Mouse (Mus musculus): ENCODE data around the gene Tas2r131. TPM values are rescaled to one million over a fixed set of nuclear protein-coding genes. Genes with fewer than 3 reads are reported as not detected.
"Not testable (repeated sequence)": the region's sequence is repeated elsewhere in the genome, so short reads cannot be mapped to it uniquely, and the experiment has no call there.

The Tas2r131 gene
- not detected in 2 replicates for polyA plus RNA-seq (2014; fragmentation: Nextera tagmentation; extraction: Ambion mirVana)

DNA sequence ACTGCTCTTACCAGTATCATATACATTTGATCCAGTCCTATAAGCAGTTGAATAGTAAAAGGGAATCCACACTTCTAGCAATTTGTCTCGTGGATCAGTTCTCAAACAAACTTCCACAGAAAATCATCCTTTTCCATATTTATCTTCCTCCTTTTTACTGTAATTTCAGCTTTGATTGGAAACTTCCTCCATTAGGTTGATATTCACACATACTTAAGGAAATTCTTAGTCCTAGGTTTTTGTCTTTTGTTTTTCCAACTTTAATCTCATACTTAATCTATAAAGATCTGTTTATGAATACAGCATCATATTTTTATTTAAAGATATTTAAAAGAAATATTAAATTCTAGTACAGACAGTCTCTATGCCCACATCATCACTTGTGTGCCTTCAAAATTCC lies at the start of gene Tas2r131:
Gene Tas2r131 (minus strand): TSS at position 101 of the 400 bp plus-strand sequence.
- DNase-seq (ENCODE audit: low spot score) (no peak), ATAC-seq (replicated peaks; ENCODE audit: insufficient number of reproducible peaks, low FRiP score, low TSS enrichment, low read depth) (no peak)
- Histone ChIP-seq H3K36me3 (replicated peaks; ENCODE audit: control insufficient read depth, insufficient read depth, low read depth, low read length) (no peaks in the 10 kb centered on the region), H3K4me1 (ENCODE audit: control insufficient read depth, insufficient read depth, low read length) (no peaks in the 10 kb centered on the region), H3K9me3 (replicated peaks; ENCODE audit: control insufficient read depth, low read length) (no peaks in the 10 kb centered on the region), H3K27me3 (ENCODE audit: control insufficient read depth, insufficient read depth, low read length) (no peaks in the 10 kb centered on the region), H3K9ac (replicated peaks; ENCODE audit: low read length) (no peak within 1 kb of the TSS), H3K4me3 (ENCODE audit: low read depth, low read length) (no peak within 1 kb of the TSS), H3K4me2 (ENCODE audit: low read depth, low read length) (no peak within 1 kb of the TSS), H3K27ac (replicated peaks; ENCODE audit: low read depth, low read length) (no peak within 1 kb of the TSS)
- WGBS: 69% methylated on average over 1 of the region's 1 CpGs

DNA sequence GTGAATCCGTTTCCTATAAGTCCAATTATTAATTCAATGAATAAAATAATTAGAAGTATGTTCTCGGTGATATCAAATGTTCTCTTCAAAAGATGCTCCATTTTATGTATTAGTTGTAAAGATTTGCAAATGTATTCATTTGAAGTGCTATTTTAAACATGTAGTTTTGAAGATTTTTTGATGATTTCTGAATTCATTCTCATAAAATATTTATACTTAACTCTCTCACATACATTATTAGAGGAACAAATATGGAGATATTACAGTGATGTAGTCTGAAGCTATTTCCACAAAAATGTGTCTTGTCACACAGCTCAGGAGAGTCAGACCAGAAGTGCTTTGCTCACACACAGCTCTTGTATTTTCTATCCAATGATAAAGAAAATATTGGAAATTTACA lies 23.1 kb upstream of the Tas2r131 start, which contains the start of gene Tas2r109:
Gene Tas2r109 (minus strand): TSS at position 101 of the 400 bp plus-strand sequence.
- H3K4me2 ChIP-seq (ENCODE audit: low read depth, low read length): no peak within 1 kb of the TSS
- WGBS: 76% methylated on average over 2 of the region's 2 CpGs
- H3K27ac ChIP-seq (replicated peaks; ENCODE audit: low read depth, low read length): no peak within 1 kb of the TSS
- no peaks in the 10 kb centered on the region for H3K9me3 ChIP-seq (replicated peaks; ENCODE audit: control insufficient read depth, low read length)
- H3K27me3 ChIP-seq (ENCODE audit: control insufficient read depth, insufficient read depth, low read length): no peaks in the 10 kb centered on the region
- ATAC-seq (replicated peaks; ENCODE audit: insufficient number of reproducible peaks, low FRiP score, low TSS enrichment, low read depth) (no peak), DNase-seq (ENCODE audit: low spot score) (no peak)
- H3K4me1 ChIP-seq (ENCODE audit: control insufficient read depth, insufficient read depth, low read length): no peaks in the 10 kb centered on the region
- H3K9ac ChIP-seq (replicated peaks; ENCODE audit: low read length): no peak within 1 kb of the TSS
- no peak within 1 kb of the TSS for H3K4me3 ChIP-seq (ENCODE audit: low read depth, low read length)
- no peaks in the 10 kb centered on the region for H3K36me3 ChIP-seq (replicated peaks; ENCODE audit: control insufficient read depth, insufficient read depth, low read depth, low read length)

DNA sequence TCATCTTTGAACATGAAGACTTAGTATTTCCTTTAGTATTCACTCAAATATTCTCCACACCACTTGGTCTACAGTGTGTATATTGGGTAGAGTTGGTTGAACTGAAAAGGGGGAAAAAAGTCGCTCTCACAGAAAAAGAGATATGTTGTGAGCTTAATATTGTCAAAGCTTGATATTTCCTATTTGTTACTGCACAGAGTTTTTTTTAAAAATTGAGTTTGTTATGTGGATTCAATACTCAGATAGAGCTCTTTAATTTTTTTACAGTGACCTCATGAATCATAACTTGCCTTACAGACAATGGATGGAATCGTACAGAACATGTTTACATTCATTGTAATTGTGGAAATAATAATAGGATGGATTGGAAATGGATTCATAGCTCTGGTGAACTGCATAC lies 6.9 kb downstream of the Tas2r131 start, which contains the start of gene Tas2r129:
Gene Tas2r129 (plus strand): TSS at position 301 of the 400 bp plus-strand sequence.
- no peaks in the 10 kb centered on the region for H3K36me3 ChIP-seq (replicated peaks; ENCODE audit: control insufficient read depth, insufficient read depth, low read depth, low read length)
- H3K4me1 ChIP-seq (ENCODE audit: control insufficient read depth, insufficient read depth, low read length): no peaks in the 10 kb centered on the region
- WGBS: 80% methylated on average over 2 of the region's 2 CpGs
- no peaks in the 10 kb centered on the region for H3K9me3 ChIP-seq (replicated peaks; ENCODE audit: control insufficient read depth, low read length)
- ATAC-seq (replicated peaks; ENCODE audit: insufficient number of reproducible peaks, low FRiP score, low TSS enrichment, low read depth) (no peak), DNase-seq (ENCODE audit: low spot score) (no peak)
- no peak within 1 kb of the TSS for H3K9ac ChIP-seq (replicated peaks; ENCODE audit: low read length)
- no peak within 1 kb of the TSS for H3K4me2 ChIP-seq (ENCODE audit: low read depth, low read length)
- no peak within 1 kb of the TSS for H3K27ac ChIP-seq (replicated peaks; ENCODE audit: low read depth, low read length)
- no peak within 1 kb of the TSS for H3K4me3 ChIP-seq (ENCODE audit: low read depth, low read length)
- H3K27me3 ChIP-seq (ENCODE audit: control insufficient read depth, insufficient read depth, low read length): no peaks in the 10 kb centered on the region

DNA sequence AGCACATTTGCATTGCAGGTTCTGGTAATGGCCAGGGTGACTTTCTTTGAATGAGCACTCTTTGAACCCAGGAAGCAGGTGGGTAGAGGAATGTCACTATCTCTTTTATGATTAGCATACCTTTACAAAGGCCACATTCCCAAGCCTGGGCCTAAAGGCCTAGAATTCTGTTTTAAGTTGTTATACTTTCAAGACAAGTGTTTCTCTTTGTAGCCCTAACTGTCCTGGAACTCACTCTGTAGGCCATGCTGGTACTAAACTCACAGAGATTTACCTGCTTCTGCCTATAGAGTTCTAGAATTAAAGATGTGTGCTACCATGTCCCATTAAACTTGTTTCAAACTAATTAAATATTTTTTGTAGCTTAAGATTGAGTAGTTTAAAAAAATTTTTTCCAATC lies 16.3 kb downstream of the Tas2r131 start:
- H3K4me1 ChIP-seq (ENCODE audit: control insufficient read depth, insufficient read depth, low read length); DNase-seq (ENCODE audit: low spot score); H3K27ac ChIP-seq (replicated peaks; ENCODE audit: low read depth, low read length); H3K9me3 ChIP-seq (replicated peaks; ENCODE audit: control insufficient read depth, low read length); H3K4me2 ChIP-seq (ENCODE audit: low read depth, low read length); H3K9ac ChIP-seq (replicated peaks; ENCODE audit: low read length); ATAC-seq (replicated peaks; ENCODE audit: insufficient number of reproducible peaks, low FRiP score, low TSS enrichment, low read depth); H3K36me3 ChIP-seq (replicated peaks; ENCODE audit: control insufficient read depth, insufficient read depth, low read depth, low read length); H3K27me3 ChIP-seq (ENCODE audit: control insufficient read depth, insufficient read depth, low read length); H3K4me3 ChIP-seq (ENCODE audit: low read depth, low read length): not testable (repeated sequence)

DNA sequence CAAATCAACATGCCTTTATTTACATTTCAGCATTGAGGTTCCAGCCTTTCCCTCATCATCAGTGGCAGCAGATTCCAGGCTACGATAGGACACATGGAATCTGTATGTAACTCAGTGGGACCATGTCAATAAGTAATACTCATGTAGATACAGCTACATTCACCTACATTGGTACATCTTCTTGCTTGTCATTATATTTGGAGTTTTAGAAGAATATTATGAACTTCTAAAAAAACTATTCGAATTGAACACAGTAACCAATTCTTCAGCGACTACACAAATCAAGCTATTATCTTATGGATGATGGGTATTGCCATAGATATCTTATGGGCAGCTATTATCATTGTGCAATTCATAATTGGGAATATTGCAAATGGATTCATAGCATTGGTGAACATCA lies 48.4 kb downstream of the Tas2r131 start, which contains the start of gene Tas2r125:
Gene Tas2r125 (plus strand): TSS at position 301 of the 400 bp plus-strand sequence.
- Histone ChIP-seq H3K27me3 (ENCODE audit: control insufficient read depth, insufficient read depth, low read length) (no peaks in the 10 kb centered on the region), H3K4me1 (ENCODE audit: control insufficient read depth, insufficient read depth, low read length) (no peaks in the 10 kb centered on the region), H3K27ac (replicated peaks; ENCODE audit: low read depth, low read length) (no peak within 1 kb of the TSS), H3K9me3 (replicated peaks; ENCODE audit: control insufficient read depth, low read length) (no peaks in the 10 kb centered on the region), H3K36me3 (replicated peaks; ENCODE audit: control insufficient read depth, insufficient read depth, low read depth, low read length) (no peaks in the 10 kb centered on the region), H3K4me3 (ENCODE audit: low read depth, low read length) (no peak within 1 kb of the TSS), H3K9ac (replicated peaks; ENCODE audit: low read length) (no peak within 1 kb of the TSS), H3K4me2 (ENCODE audit: low read depth, low read length) (no peak within 1 kb of the TSS)
- ATAC-seq (replicated peaks; ENCODE audit: insufficient number of reproducible peaks, low FRiP score, low TSS enrichment, low read depth): no peak
- 84% methylated on average over 3 of the region's 3 CpGs for WGBS
- DNase-seq (ENCODE audit: low spot score): no peak

Other genes starting within 250 kb of the Tas2r131 start
- not detected in 2 replicates for gene Tas2r122, start 246.0 kb downstream of the Tas2r131 start, polyA plus RNA-seq (2014; fragmentation: Nextera tagmentation; extraction: Ambion mirVana)
- not detected in 2 replicates for gene Tas2r115, start 219.9 kb downstream of the Tas2r131 start, polyA plus RNA-seq (2014; fragmentation: Nextera tagmentation; extraction: Ambion mirVana)
- not detected in 2 replicates for gene Tas2r124, start 203.2 kb downstream of the Tas2r131 start, polyA plus RNA-seq (2014; fragmentation: Nextera tagmentation; extraction: Ambion mirVana)
- gene Tas2r102, start 195.8 kb downstream of the Tas2r131 start, polyA plus RNA-seq (2014; fragmentation: Nextera tagmentation; extraction: Ambion mirVana): not detected in 2 replicates
- not detected in 2 replicates for gene Tas2r136, start 179.8 kb downstream of the Tas2r131 start, polyA plus RNA-seq (2014; fragmentation: Nextera tagmentation; extraction: Ambion mirVana)
- not detected in 2 replicates for gene Tas2r117, start 155.1 kb downstream of the Tas2r131 start, polyA plus RNA-seq (2014; fragmentation: Nextera tagmentation; extraction: Ambion mirVana)
- not detected in 2 replicates for gene Tas2r123, start 110.8 kb downstream of the Tas2r131 start, polyA plus RNA-seq (2014; fragmentation: Nextera tagmentation; extraction: Ambion mirVana)
- gene Tas2r116, start 102.5 kb downstream of the Tas2r131 start, polyA plus RNA-seq (2014; fragmentation: Nextera tagmentation; extraction: Ambion mirVana): not detected in 2 replicates
- not detected in 2 replicates for gene Tas2r110, start 89.9 kb downstream of the Tas2r131 start, polyA plus RNA-seq (2014; fragmentation: Nextera tagmentation; extraction: Ambion mirVana)
- not detected in 2 replicates for gene Tas2r113, start 64.9 kb downstream of the Tas2r131 start, polyA plus RNA-seq (2014; fragmentation: Nextera tagmentation; extraction: Ambion mirVana)
- gene Tas2r125, start 48.3 kb downstream of the Tas2r131 start, polyA plus RNA-seq (2014; fragmentation: Nextera tagmentation; extraction: Ambion mirVana): not detected in 2 replicates
- not detected in 2 replicates for gene Tas2r129, start 6.8 kb downstream of the Tas2r131 start, polyA plus RNA-seq (2014; fragmentation: Nextera tagmentation; extraction: Ambion mirVana)
- gene Tas2r109, start 23.0 kb upstream of the Tas2r131 start, polyA plus RNA-seq (2014; fragmentation: Nextera tagmentation; extraction: Ambion mirVana): not detected in 2 replicates
- not detected in 2 replicates for gene Tas2r103, start 79.2 kb upstream of the Tas2r131 start, polyA plus RNA-seq (2014; fragmentation: Nextera tagmentation; extraction: Ambion mirVana)
- gene Tas2r140, start 97.9 kb upstream of the Tas2r131 start, polyA plus RNA-seq (2014; fragmentation: Nextera tagmentation; extraction: Ambion mirVana): not detected in 2 replicates
- 75.8 and 95.1 TPM in 2 replicates for gene Smim10l1, start 147.0 kb upstream of the Tas2r131 start, polyA plus RNA-seq (2014; fragmentation: Nextera tagmentation; extraction: Ambion mirVana)